Mouse (Mus musculus) stomach, postnatal 0 days (tissue): Measurements from ENCODE around the gene Bicral.

Source experiments
- CTCF ChIP-seq: IDR thresholded peaks from 2 replicates; pipeline ENCODE4 v1.5.1; 2016; ENCODE audit warnings: antibody characterized with exemption, low read depth, mild to moderate bottlenecking, moderate library complexity
- EP300 ChIP-seq: optimal IDR thresholded peaks from 2 replicates; pipeline ENCODE3; 2016; ENCODE audit warnings: antibody characterized with exemption

GRCm38 (mm10) chr17:46853281-46853680, 5.0 kb downstream of the Bicral start:
- TF ChIP-seq CTCF: no peak
- no peak for TF ChIP-seq EP300
